8 mouse cellular contexts compared by ENCODE assay signal in the genomic region with DNA sequence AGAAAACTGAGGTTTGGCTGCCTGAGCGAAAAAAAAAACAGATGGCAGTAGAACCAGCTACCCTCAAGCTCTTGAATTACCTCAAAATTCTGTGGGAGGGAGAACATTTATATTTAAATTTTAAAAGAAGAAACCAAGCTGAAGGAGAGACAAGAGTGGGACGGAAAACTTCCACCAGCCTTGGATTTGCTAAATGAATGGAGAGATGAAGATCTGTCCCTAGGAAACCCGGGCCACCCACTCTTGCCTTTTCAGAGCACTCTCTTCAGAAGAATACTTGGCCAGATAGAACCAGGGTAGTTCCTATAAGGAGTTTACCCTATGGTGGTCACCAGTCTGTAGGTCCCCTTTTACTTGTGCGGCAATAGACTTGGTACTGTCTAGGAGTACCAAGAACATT. TPM values are rescaled to one million over a fixed set of nuclear protein-coding genes. Genes with fewer than 3 reads are reported as not detected.
DNase-seq lines count a peak whose midpoint lies in the region; ATAC-seq and TF ChIP-seq lines count a peak whose summit lies in the region.

No protein-coding gene starts in this region.

- H3K9ac ChIP-seq in kidney, embryonic 16.5 days (replicated peaks; ENCODE audit: low read length): peak overlapping the region; percentile 74
- H3K9ac ChIP-seq in forebrain, postnatal 0 days: peak overlapping the region; percentile 91
- peak overlapping the region; percentile 49 for H3K9ac ChIP-seq in liver, embryonic 12.5 days

- peaks cover 23% of the 10 kb centered on the region for H3K4me1 ChIP-seq in kidney, embryonic 16.5 days (ENCODE audit: insufficient read depth, low read length)
- peaks cover 21% of the 10 kb centered on the region for H3K4me1 ChIP-seq in forebrain, postnatal 0 days (ENCODE audit: insufficient read depth)
- H3K4me1 ChIP-seq in liver, embryonic 12.5 days: peaks cover 34% of the 10 kb centered on the region

- no peak for ATAC-seq in kidney, embryonic 16.5 days (ENCODE audit: low FRiP score, low TSS enrichment)
- no peak for ATAC-seq in forebrain, postnatal 0 days
- ATAC-seq in liver, embryonic 12.5 days: no peak
- no peak for ATAC-seq in cerebellum, adult (ENCODE audit: insufficient number of reproducible peaks, low FRiP score, low TSS enrichment)

- no peak for DNase-seq in kidney, adult 11 months
- peak; percentile 9 for DNase-seq in MN1 (ENCODE audit: low spot score)
- no peak for DNase-seq in forebrain, postnatal 0 days
- peak; percentile 84 for DNase-seq in telencephalon, adult 2 months (ENCODE audit: low read depth, low spot score)
- DNase-seq in c-Kit-positive CD71-positive TER-119-positive erythroid progenitor cells, embryonic 14.5 days (ENCODE audit: low spot score): no peak

- no peak for TF ChIP-seq CTCF in forebrain, postnatal 0 days (IDR thresholded peaks at IDR 0.05; ENCODE audit: low read depth)

- 65% methylated on average over 4 of the region's 4 CpGs for WGBS in kidney, embryonic 16.5 days
- WGBS in forebrain, postnatal 0 days: 68% methylated on average over 4 of the region's 4 CpGs
- 66% methylated on average over 4 of the region's 4 CpGs for WGBS in liver, embryonic 12.5 days (ENCODE audit: insufficient replicate concordance)

- H3K4me2 ChIP-seq in kidney, embryonic 16.5 days (replicated peaks; ENCODE audit: low read depth, low read length): peak overlapping the region; percentile 65
- peak overlapping the region; percentile 88 for H3K4me2 ChIP-seq in forebrain, postnatal 0 days (ENCODE audit: low read depth)
- H3K4me2 ChIP-seq in liver, embryonic 12.5 days: peak overlapping the region; percentile 92

- 0 out of 2 replicates have a peak, but pooled peaks cover 4% of the 10 kb centered on the region for H3K9me3 ChIP-seq in kidney, embryonic 16.5 days (ENCODE audit: low read length)
- no peaks in the 10 kb centered on the region for H3K9me3 ChIP-seq in forebrain, postnatal 0 days (ENCODE audit: low read length)
- H3K9me3 ChIP-seq in liver, embryonic 12.5 days (replicated peaks): no peaks in the 10 kb centered on the region

- peaks cover 8% of the 10 kb centered on the region for H3K27me3 ChIP-seq in kidney, embryonic 16.5 days (ENCODE audit: insufficient read depth, low read length)
- no peaks in the 10 kb centered on the region; the same call in none of the 2 replicates for H3K27me3 ChIP-seq in forebrain, postnatal 0 days (ENCODE audit: insufficient read depth, low read length)
- H3K27me3 ChIP-seq in liver, embryonic 12.5 days (replicated peaks): peaks cover 34% of the 10 kb centered on the region

- H3K4me3 ChIP-seq in kidney, embryonic 16.5 days (ENCODE audit: low read length): peak overlapping the region; percentile 89
- H3K4me3 ChIP-seq in forebrain, postnatal 0 days (ENCODE audit: low read depth, low read length): peak overlapping the region; percentile 92
- peak overlapping the region; percentile 92 for H3K4me3 ChIP-seq in liver, embryonic 12.5 days

- H3K27ac ChIP-seq in kidney, embryonic 16.5 days (ENCODE audit: low read length): no peak overlapping the region
- peak overlapping the region; percentile 88 for H3K27ac ChIP-seq in forebrain, postnatal 0 days (ENCODE audit: low read depth, low read length)
- peak overlapping the region; percentile 45; the same call in 1 of the 2 replicates for H3K27ac ChIP-seq in liver, embryonic 12.5 days

- H3K36me3 ChIP-seq in kidney, embryonic 16.5 days (ENCODE audit: insufficient read depth, low read length): no peaks in the 10 kb centered on the region
- no peaks in the 10 kb centered on the region for H3K36me3 ChIP-seq in forebrain, postnatal 0 days (ENCODE audit: insufficient read depth)
- 0 out of 2 replicates have a peak, but pooled peaks cover 3% of the 10 kb centered on the region for H3K36me3 ChIP-seq in liver, embryonic 12.5 days

RNA-seq across cellular contexts. Expression of a gene that starts 15.5 kb away (rescaled TPM):
- polyA plus RNA-seq in kidney, embryonic 16.5 days (2015; fragmentation: Nextera tagmentation; extraction: Ambion mirVana): 52.6 and 53.3 TPM in 2 replicates
- 73.4 and 89.8 TPM in 2 replicates for total RNA-seq in forebrain, postnatal 0 days (2014; rRNA removed)
- 64.5 and 78.3 TPM in 2 replicates for polyA plus RNA-seq in forebrain, postnatal 0 days (2015; fragmentation: Nextera tagmentation; extraction: Ambion mirVana)
- polyA plus RNA-seq in liver, embryonic 12.5 days (2016; fragmentation: Nextera tagmentation; extraction: Ambion mirVana): 30.9 and 31.0 TPM in 2 replicates

RNA-seq across cellular contexts. Expression of a gene that starts 46.8 kb away (rescaled TPM):
- polyA plus RNA-seq in kidney, embryonic 16.5 days (2015; fragmentation: Nextera tagmentation; extraction: Ambion mirVana): 0.61 and 0.85 TPM in 2 replicates
- 107 and 132 TPM in 2 replicates for total RNA-seq in forebrain, postnatal 0 days (2014; rRNA removed)
- 15.8 and 18.3 TPM in 2 replicates for polyA plus RNA-seq in forebrain, postnatal 0 days (2015; fragmentation: Nextera tagmentation; extraction: Ambion mirVana)
- polyA plus RNA-seq in liver, embryonic 12.5 days (2016; fragmentation: Nextera tagmentation; extraction: Ambion mirVana): 0.23 and 0.33 TPM in 2 replicates

Comparison
In these comparisons a context has a peak if more than half of its experiments do, and no peak if none do; other contexts are left out.
1. DNase-seq: peak in MN1 (single experiment) and telencephalon, adult 2 months (single experiment); none in kidney, adult 11 months (single experiment), forebrain, postnatal 0 days (single experiment) and c-Kit-positive CD71-positive TER-119-positive erythroid progenitor cells, embryonic 14.5 days (single experiment).
2. Peak in every context shown above with its lines, with median percentiles within 50 percentile points of each other: H3K4me2 ChIP-seq, H3K4me3 ChIP-seq and H3K9ac ChIP-seq.